Comparison of ENCODE assay signal across 26 mouse cellular contexts in genomic region chr12:92915203-92915602, GRCm38 (mm10).
"Had no signal": no experiment of that assay in that cellular context is flagged by ENCODE, and none has a peak within 500 bp of the region (broad histone marks: within the 10 kb centered on the region; RNA-seq: fewer than 3 reads in every experiment).

No protein-coding gene starts in this region.

- H3K4me2 ChIP-seq: heart, embryonic 12.5 days; hindbrain, embryonic 12.5 days; hindbrain, embryonic 14.5 days; intestine, embryonic 15.5 days; limb, embryonic 13.5 days; limb, embryonic 15.5 days; liver, embryonic 13.5 days; liver, embryonic 15.5 days had no signal

- H3K9ac ChIP-seq: heart, embryonic 12.5 days; hindbrain, embryonic 12.5 days; hindbrain, embryonic 14.5 days; intestine, embryonic 15.5 days; limb, embryonic 13.5 days; limb, embryonic 15.5 days; liver, embryonic 13.5 days; liver, embryonic 15.5 days had no signal

- ATAC-seq: hindbrain, embryonic 16.5 days; inflammation-experienced regulatory T-cells, adult 6 months; intestine, embryonic 15.5 days; intestine, postnatal 0 days had no signal

- H3K4me1 ChIP-seq: heart, embryonic 10.5 days; heart, embryonic 12.5 days; hindbrain, embryonic 10.5 days; hindbrain, embryonic 12.5 days; intestine, embryonic 15.5 days; limb, embryonic 13.5 days; limb, embryonic 15.5 days; liver, embryonic 13.5 days; liver, embryonic 15.5 days had no signal

- H3K4me3 ChIP-seq: heart, embryonic 10.5 days; heart, embryonic 12.5 days; hindbrain, embryonic 10.5 days; hindbrain, embryonic 12.5 days; intestine, embryonic 15.5 days; layer of hippocampus, adult 2 months; left cerebral cortex, adult 2 months; limb, embryonic 13.5 days; limb, embryonic 15.5 days; liver, embryonic 13.5 days; liver, embryonic 15.5 days had no signal

- H3K9me3 ChIP-seq: heart, embryonic 10.5 days; heart, embryonic 12.5 days; hindbrain, embryonic 10.5 days; hindbrain, embryonic 12.5 days; intestine, embryonic 15.5 days; limb, embryonic 13.5 days; limb, embryonic 15.5 days; liver, embryonic 13.5 days; liver, embryonic 15.5 days had no signal

- H3K27ac ChIP-seq: heart, embryonic 10.5 days; hindbrain, embryonic 10.5 days; hindbrain, embryonic 12.5 days; hindbrain, embryonic 14.5 days; intestine, embryonic 15.5 days; layer of hippocampus, adult 2 months; left cerebral cortex, adult 2 months; limb, embryonic 13.5 days; limb, embryonic 15.5 days; liver, embryonic 13.5 days; liver, embryonic 15.5 days had no signal

- H3K27me3 ChIP-seq: heart, embryonic 12.5 days; hindbrain, embryonic 12.5 days; intestine, embryonic 15.5 days; limb, embryonic 13.5 days; limb, embryonic 15.5 days; liver, embryonic 13.5 days; liver, embryonic 15.5 days had no signal

- DNase-seq: gastrocnemius, postnatal 14 days; gastrocnemius, postnatal 36 days; heart, adult 18-20 months; heart, postnatal 10 days; heart, postnatal 4 days; kidney, adult 18-20 months; kidney, adult 8-10 months; kidney, postnatal 10 days; kidney, postnatal 25 days; kidney, postnatal 4 days; left cerebral cortex, postnatal 4 days; liver, embryonic 13.5 days had no signal

- H3K36me3 ChIP-seq: heart, embryonic 10.5 days; heart, embryonic 12.5 days; hindbrain, embryonic 10.5 days; hindbrain, embryonic 12.5 days; intestine, embryonic 15.5 days; limb, embryonic 13.5 days; limb, embryonic 15.5 days; liver, embryonic 13.5 days; liver, embryonic 15.5 days had no signal
